Mouse (Mus musculus): ENCODE results near the gene Olfr20. TPM values are rescaled to one million over a fixed set of nuclear protein-coding genes. Genes with fewer than 3 reads are reported as not detected.
"Not testable (repeated sequence)": the region's sequence is repeated elsewhere in the genome, so short reads cannot be mapped to it uniquely, and the experiment has no call there.

The Olfr20 gene
- total RNA-seq (2021) = not detected

DNA sequence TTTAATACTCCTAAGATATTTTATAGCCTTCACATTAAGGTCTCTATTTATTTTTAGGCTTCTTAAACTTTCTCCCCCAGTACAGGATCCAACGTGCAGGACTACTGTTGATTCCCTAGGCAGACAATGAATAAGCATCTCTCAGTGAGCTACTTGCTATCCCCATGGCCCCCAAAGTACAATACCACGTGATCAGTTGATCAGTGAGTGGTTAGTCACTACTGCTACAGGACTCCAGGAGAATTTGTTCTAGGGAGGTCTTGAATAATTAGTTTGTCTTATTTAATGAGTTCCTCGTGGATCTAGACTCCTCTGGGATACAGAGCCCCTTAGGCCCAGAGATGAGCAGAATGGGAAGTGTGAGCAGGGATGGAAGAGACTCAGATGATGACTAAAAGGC, at the start of gene Olfr20:
TSS of gene Olfr20 (plus strand) at position 301 of the 400 bp plus-strand sequence.
- intact Hi-C loops (cut with DNase I) = no loop called here
- DNase-seq = no peak

GRCm38 (mm10) chr11:73303123-73303522, 47.5 kb upstream of the Olfr20 start:
- DNase-seq = no peak
- intact Hi-C loops (cut with DNase I) = no loop called here

GRCm38 (mm10) chr11:73315961-73316360, 34.6 kb upstream of the Olfr20 start:
- intact Hi-C loops (cut with DNase I) = no loop called here
- DNase-seq = no peak

DNA sequence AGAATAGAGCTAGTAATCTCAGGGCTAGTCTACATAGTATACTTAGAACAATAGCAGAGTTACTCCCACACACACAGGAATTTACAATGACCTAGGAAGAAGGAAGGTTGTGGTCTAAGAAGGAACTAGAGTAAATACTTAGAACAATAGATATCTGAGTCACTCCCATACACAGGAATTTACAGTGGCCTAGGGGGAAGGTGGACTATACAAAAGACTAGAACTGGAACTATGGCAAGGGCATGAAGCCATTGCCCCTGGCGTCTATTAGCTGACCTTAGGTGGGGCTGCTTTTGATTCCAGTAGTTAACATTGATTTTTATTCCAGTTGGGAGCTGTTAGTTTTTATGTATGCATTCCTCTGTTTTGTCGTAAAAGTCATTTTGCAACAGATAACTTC, 32.0 kb upstream of the Olfr20 start:
- not testable (repeated sequence) for DNase-seq

GRCm38 (mm10) chr11:73321064-73321463, 29.5 kb upstream of the Olfr20 start:
- DNase-seq; intact Hi-C loops (cut with DNase I): not testable (repeated sequence)

More for the DNA sequence above, 32.0 kb upstream of the Olfr20 start:
- intact Hi-C loops (cut with DNase I) = not testable (repeated sequence)

DNA sequence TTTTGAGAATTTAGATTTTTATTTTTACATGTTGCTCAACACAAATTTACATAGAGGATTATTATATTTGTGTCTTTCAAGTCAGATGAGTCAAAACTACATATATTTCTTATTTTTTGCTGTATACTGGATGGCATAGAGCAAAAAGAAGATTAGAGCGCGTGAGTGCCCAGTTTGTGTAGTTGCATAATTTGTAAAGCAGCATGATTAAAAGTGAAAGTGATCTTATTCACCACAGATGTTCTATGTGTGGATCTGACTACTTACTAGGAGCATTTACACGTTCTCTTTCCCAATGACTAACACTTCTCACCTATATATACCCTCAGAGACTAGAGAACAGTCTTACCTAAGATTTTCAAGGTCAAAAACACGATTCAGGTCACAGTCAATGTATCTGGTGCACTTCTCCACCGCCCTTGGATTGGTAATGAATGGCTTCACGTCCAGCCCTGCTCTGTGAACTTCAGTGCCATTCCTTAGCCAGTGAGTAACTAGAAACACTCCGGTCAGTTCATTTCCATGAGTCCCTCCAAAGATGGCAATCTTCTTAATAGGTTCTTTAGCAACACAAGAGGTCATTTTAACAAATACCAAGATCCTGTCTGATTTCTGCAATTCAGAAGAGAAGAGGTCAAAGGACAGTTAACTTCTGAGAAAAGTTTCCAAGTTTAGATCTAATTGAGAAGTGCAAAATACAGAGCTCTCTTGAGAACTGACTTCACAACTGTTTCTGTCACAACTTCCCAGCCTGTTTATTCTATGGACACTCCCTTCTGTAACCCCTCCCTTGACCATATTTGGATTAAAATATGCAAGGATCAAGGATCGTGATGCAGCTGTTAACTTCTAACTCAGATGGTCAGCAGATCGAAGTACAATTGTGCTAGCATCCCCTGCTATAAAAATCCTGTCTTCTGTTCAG, 26.4 kb upstream of the Olfr20 start:
- intact Hi-C loops (cut with DNase I) = no loop called here
- no peak for DNase-seq

DNA sequence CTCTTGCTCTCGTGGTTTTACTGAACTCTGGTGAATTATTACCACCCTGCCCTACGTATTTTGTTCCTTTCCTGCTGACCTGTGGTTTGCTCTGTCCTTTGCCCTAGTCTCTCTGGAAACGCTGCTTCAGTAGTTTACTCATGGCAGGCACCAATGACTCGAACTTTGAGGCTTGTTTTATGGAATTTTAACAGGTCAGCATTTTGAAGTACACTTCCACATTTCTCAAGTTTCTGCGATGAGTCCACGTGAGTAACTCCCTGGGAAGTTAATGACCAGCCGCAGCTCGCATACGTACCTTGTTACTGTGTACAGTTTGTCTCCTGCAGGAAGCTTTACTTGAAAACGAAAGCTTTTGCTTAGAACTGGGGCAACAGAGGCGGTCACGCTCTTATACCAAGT, 24.1 kb upstream of the Olfr20 start:
- intact Hi-C loops (cut with DNase I) = no loop called here
- DNase-seq = peak; percentile 4 to 14

GRCm38 (mm10) chr11:73327361-73327760, 23.2 kb upstream of the Olfr20 start:
- intact Hi-C loops (cut with DNase I) = no loop called here
- no peak for DNase-seq

DNA sequence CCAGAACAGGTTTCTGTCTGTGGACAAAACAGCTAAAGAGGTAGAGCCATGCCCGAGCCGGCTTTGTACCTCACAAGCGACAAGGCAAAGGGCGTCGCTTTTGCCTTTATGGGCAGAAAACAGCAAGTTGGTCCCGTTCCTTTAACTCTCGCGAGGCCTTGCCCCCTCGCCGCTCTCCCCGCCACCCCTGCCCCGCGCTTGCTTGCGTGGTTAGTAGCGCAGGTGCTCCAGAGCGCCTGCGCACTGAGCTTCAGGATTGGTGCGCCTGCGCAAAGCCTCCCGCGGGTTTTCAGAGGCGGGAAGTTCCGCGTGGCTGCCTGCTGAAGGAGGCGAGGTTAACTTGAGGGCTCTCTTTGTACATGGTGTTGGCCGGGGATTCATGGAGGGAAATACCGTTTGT, 21.1 kb upstream of the Olfr20 start, which contains the start of the genes Aspa, Gm49340 and Spata22:
TSS of gene Aspa (minus strand) at position 155 of the 400 bp plus-strand sequence.
TSS of gene Gm49340 (plus strand) at position 300 of the 400 bp plus-strand sequence.
TSS of gene Spata22 (plus strand) at position 300 of the 400 bp plus-strand sequence.
- intact Hi-C loops (cut with DNase I) = no loop called here
- DNase-seq = no peak

- intact Hi-C loops (cut with DNase I) = no loop called here
- no peak for DNase-seq
Measured at GRCm38 (mm10) chr11:73333357-73333756, 17.2 kb upstream of the Olfr20 start.

DNA sequence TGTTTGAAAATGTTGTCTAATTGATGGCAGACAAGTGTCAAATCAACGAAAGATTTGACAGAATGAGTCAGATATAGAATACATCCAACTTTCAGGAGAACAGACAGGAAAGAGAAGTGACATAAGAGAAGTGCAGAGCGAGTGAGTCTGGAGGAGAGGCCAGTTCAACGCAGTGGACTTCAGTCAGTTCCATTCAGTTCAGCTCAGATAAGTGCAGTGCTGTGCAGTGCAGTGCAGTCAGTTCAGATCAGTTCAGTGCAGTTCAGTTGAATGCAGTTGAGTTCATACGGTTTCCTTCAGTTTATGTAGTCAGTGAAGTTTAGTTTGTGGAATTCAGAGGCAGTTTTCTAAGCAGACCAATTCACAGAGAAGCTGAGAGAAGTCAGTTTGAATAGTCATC, 13.7 kb upstream of the Olfr20 start:
- intact Hi-C loops (cut with DNase I) = no loop called here
- DNase-seq = no peak

GRCm38 (mm10) chr11:73370946-73371345, 20.4 kb downstream of the Olfr20 start, which contains the start of gene Olfr376:
Gene Olfr376 (plus strand): TSS chr11:73371246.
- no peak for DNase-seq
- intact Hi-C loops (cut with DNase I) = no loop called here

- DNase-seq = no peak
- intact Hi-C loops (cut with DNase I) = no loop called here
Measured at GRCm38 (mm10) chr11:73395374-73395773, 44.8 kb downstream of the Olfr20 start.

DNA sequence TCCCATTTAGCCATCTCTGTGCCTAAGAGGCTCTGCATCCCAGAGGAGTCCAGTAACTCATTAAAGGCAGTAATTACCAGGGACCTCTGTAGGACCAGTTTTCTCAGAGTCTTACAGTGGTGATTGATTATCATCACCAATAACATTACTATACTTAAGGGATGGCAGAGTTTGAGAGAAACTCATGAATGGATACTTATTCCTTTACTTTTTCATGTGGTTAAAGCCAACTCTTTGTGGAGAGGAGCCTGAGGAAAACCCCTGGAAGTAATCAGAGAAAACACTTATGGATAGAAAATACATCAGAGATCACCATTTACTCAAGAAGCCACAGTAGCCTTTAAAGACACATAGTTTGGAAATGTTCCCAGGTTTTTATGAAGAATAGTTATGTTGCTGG, 48.9 kb downstream of the Olfr20 start, which contains the start of gene Olfr1:
TSS of gene Olfr1 (minus strand) at position 101 of the 400 bp plus-strand sequence.
- intact Hi-C loops (cut with DNase I) = no loop called here
- DNase-seq = no peak

Other genes starting within 250 kb of the Olfr20 start
- under 1 TPM; 0.22 to 0.28 TPM for gene Haspin, start 212.5 kb upstream of the Olfr20 start, total RNA-seq (2021)
- 10 to 100 TPM; 13.1 to 17.9 TPM for gene P2rx5, start 190.4 kb upstream of the Olfr20 start, total RNA-seq (2021)
- gene Emc6, start 173.7 kb upstream of the Olfr20 start, total RNA-seq (2021) = 10 to 100 TPM; 82.2 to 94.1 TPM
- gene Tax1bp3, start 173.7 kb upstream of the Olfr20 start, total RNA-seq (2021) = 10 to 100 TPM; 47.1 to 48.1 TPM
- 10 to 100 TPM in 1 of 2 experiments, 1 to 10 TPM in 1; 8.3 to 13.3 TPM for gene Ctns, start 151.7 kb upstream of the Olfr20 start, total RNA-seq (2021)
- 1 to 10 TPM; 1.3 to 1.7 TPM for gene Shpk, start 151.3 kb upstream of the Olfr20 start, total RNA-seq (2021)
- gene Trpv1, start 116.5 kb upstream of the Olfr20 start, total RNA-seq (2021) = not detected
- gene Trpv3, start 83.4 kb upstream of the Olfr20 start, total RNA-seq (2021) = under 1 TPM in 1 of 2 experiments, not detected in 1; 0.05 TPM
- 1 to 10 TPM; 1.2 to 1.3 TPM for gene Aspa, start 21.2 kb upstream of the Olfr20 start, total RNA-seq (2021)
- gene Gm49340, start 21.0 kb upstream of the Olfr20 start, total RNA-seq (2021) = not detected
- not detected for gene Spata22, start 21.0 kb upstream of the Olfr20 start, total RNA-seq (2021)
- gene Olfr376, start 20.5 kb downstream of the Olfr20 start, total RNA-seq (2021) = not detected
- not detected for gene Olfr1, start 48.8 kb downstream of the Olfr20 start, total RNA-seq (2021)
- not detected for gene Olfr378, start 77.7 kb downstream of the Olfr20 start, total RNA-seq (2021)
- not detected for gene Olfr380, start 106.7 kb downstream of the Olfr20 start, total RNA-seq (2021)
- not detected for gene Olfr381, start 140.8 kb downstream of the Olfr20 start, total RNA-seq (2021)
- not detected for gene Olfr382, start 166.4 kb downstream of the Olfr20 start, total RNA-seq (2021)
- gene Olfr385, start 242.2 kb downstream of the Olfr20 start, total RNA-seq (2021) = not detected
- gene Olfr384, start 247.8 kb downstream of the Olfr20 start, total RNA-seq (2021) = not detected